Mouse (Mus musculus) left cerebral cortex, adult 2 months (tissue): Measurements from ENCODE around the gene Zfp827. TPM values are rescaled to one million over a fixed set of nuclear protein-coding genes. Genes with fewer than 3 reads are reported as not detected.
A peak's percentile ranks its signal among the peaks of the same experiment; 100 is the strongest.

Experiments
- DNase-seq, 2 experiments: peaks; one replicate each; pipeline ENCODE4 v3.0.0; 2021 to 2022; ENCODE audit warnings: low spot score in 2 of 2, mixed read lengths in 1 of 2; ENCODE audit errors: extremely low spot score in 1 of 2
- H3K27ac ChIP-seq: fragments of 200-600 bp; 2 replicates; pipeline ENCODE4 v1.8.1; 2022
- H3K4me3 ChIP-seq: fragments of 200-600 bp; 2 replicates; pipeline ENCODE4 v1.8.1; 2022
- CTCF ChIP-seq: fragments of 200-600 bp; IDR thresholded peaks from 2 replicates; pipeline ENCODE4 v1.8.1; 2022; ENCODE audit warnings: antibody characterized with exemption, mild to moderate bottlenecking, moderate library complexity
- intact Hi-C: fragments of 180-260 bp; cut with DNase I; formaldehyde crosslinking; loops from one replicate; pipeline ENCODE4 v1.15.1; 2025
- total RNA-seq, 2 experiments: library from RNA; stranded (reverse); gene quantifications; 2 replicates each; pipeline ENCODE4 v1.2.3; 2021

Zfp827 gene
- total RNA-seq, 2 experiments from 2014 or later, result 43.3 to 44.1 TPM

DNA sequence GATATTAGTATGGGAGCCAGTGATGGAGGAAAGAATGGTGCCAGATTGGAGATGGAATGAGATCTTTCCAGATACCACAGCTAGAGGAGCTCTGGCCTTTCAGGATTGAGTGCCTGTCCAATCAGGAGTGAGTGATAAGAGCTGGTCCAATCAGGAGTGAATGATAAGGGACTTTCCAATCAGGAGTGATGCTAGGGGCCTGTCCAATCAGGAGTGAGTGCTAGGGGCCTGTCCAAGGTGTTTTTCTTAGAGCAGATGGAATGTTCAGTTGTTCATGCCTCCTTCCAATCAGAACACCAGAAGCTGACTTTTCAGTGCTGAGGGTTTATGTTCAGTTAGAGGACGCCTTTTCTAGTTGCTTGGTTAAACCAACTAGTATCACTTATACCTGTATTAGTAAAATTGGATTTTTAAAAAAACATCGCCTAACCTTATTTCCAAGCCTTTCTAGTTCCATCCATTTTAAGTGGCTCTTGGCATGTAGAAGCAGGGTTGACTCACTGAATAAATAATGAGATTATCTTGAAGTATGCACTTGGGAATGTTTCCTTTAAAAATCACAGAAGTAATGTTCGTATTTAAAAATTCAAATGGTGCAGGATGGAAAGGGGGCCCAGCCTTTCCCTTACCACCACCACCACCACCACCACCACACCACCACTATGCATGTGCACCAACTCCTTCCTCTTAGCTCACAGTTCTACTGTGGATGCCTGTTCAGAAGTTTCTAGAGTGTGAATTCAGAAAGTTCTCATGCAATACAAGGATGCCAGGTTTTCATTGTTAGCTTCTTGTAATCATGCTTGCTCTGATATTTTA lies 39.8 kb downstream of the Zfp827 start:
- intact Hi-C loops, result no loop called here
- Histone ChIP-seq H3K27ac (no peak overlapping the region), H3K4me3 (no peak overlapping the region)
- no peak for DNase-seq
- no peak for TF ChIP-seq CTCF

DNA sequence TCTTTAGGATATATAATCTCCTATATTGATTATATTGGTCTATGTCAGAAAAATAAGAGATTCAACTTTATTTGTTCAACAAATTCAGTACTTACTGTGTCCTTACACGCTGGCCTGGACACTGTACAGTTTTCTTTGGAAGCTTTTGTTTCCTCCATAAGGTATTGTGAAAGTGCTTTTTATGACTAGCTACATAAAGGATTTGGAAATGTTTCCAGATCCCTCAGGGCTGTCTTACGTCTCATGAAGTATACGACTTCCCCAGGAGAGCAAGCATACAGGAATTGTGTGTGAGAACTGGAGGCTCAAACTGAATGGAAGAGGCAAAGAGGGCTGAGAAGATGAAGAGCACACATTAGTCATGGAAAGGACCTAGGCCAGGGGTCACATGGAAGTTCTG lies 45.1 kb downstream of the Zfp827 start:
- no peak overlapping the region for H3K27ac ChIP-seq
- DNase-seq, result no peak
- intact Hi-C loops, result no loop called here
- H3K4me3 ChIP-seq, result no peak overlapping the region
- TF ChIP-seq CTCF, result no peak

DNA sequence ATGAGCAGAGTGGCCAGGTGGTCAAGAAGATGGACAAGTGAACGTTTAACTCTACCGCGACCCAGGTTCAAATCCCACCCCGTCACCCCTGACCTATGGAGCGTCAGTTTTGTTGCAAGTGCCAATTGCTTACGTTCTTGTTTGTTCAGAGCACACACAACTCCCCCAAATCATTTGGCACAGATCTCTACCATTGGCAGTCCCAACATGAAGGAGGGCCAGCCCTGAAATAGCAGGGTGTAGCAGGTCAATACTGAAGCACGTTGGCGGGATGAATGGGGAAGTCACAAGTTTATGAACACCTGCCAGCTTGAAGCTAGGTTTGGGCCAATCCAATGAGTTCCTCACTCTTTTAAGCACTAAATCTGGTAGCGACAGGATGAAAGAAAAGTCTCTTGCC lies 46.7 kb downstream of the Zfp827 start:
- no peak for TF ChIP-seq CTCF
- Histone ChIP-seq H3K27ac (no peak overlapping the region), H3K4me3 (no peak overlapping the region)
- intact Hi-C loops, result loop anchor here (5.0 kb wide), 1 partner anchor 43 kb away; no protein-coding TSS in a partner anchor
- DNase-seq, result no peak

- no peak for TF ChIP-seq CTCF
- no peak for DNase-seq
- H3K27ac ChIP-seq, result no peak overlapping the region
- H3K4me3 ChIP-seq, result no peak overlapping the region
- intact Hi-C loops, result loop anchor here (5.0 kb wide), 1 partner anchor 45 kb away; no protein-coding TSS in a partner anchor
Measured at GRCm38 (mm10) chr8:79077256-79077655, 49.0 kb downstream of the Zfp827 start.

DNA sequence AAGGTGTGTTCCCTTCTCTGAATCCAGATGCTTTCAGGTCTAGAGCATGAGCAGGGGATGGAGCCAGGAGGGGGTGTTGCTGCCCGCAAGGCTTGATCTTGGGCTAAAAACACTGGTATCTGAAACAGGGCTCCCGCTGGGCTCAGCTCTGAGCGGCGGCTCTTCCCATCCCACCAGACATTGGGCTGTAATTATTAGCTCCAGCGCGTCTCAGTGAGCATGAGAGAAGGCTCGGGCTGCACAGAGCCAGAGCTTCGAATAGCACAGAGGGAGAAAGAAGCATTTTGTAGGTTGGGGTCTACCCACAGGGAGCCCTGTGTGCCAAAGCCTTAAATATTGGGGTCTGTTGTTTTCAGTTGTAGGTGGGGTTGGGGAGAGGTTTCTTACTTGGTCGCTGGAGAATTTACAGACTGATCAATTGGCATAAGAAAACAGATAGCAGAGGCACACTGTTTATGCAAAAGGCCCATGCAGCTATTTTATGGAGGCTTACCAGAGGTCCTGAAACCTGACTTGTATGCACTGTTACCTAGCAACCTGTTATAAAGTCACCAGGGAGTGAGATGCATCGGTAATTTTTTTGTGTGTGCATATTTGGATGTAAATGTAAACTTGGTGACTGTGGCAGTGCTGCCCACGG lies 50.4 kb downstream of the Zfp827 start:
- intact Hi-C loops, result loop anchor here (5.0 kb wide), 1 partner anchor 46 kb away; no protein-coding TSS in a partner anchor
- no peak for TF ChIP-seq CTCF
- Histone ChIP-seq H3K27ac (peak overlapping the region; percentile 66), H3K4me3 (no peak overlapping the region)
- no peak for DNase-seq

- no peak for DNase-seq
- TF ChIP-seq CTCF, result no peak
- intact Hi-C loops, result loop anchor here (5.0 kb wide), 1 partner anchor 47 kb away; no protein-coding TSS in a partner anchor
- Histone ChIP-seq H3K4me3 (no peak overlapping the region), H3K27ac (peak overlapping the region; percentile 66)
Measured at GRCm38 (mm10) chr8:79079196-79079561, 50.9 kb downstream of the Zfp827 start.

DNA sequence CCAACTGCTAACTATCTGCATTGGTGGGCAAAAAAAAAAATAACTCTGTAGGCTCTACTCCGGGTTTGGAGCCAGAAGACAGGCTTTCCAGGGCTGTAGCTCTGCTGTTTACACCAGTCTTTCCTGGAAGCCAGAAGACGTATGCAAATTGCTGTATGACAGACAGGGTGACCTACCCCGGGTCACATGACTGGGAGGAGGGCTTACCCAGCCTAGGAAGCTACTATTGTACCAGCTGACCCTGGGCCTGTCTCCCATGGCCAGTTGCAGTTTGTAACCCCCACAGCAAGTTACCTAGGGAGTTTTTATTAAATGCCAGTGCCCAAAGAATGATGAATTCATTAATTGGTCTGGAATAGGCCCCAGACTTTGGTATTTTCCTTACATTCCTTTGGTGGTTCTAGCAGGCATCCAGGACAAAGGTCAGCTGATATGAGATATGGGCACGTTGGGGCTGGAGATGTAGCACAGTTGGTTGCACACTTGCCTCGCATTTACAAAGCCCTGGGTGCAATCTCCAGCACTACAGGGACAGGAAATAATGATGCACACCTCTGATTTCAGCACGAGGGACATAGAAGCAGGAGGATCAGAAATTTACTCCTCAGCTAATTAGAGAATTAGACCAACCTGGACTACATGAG lies 52.0 kb downstream of the Zfp827 start:
- intact Hi-C loops, result no loop called here
- peak overlapping the region; percentile 71; the same call in 1 of the 2 replicates for H3K27ac ChIP-seq
- TF ChIP-seq CTCF, result no peak

DNA sequence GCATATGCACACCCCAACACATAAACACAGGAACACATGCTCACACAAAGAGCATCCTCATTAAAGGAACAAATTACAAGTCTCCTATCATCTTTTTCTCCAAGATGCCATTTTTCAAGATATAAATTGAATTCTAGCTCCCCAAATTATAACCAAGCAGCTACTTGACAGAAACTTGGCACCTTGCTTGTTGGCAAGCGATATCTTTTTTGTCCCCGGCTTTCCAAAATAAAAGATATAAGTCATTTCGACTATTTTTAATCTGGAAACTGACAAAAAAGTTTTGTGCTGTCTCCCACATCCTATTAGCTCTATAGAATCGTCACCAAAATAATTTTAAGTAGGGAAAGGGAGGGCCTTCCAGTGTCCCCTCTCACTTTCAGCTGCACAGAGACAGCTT lies 53.1 kb downstream of the Zfp827 start:
- DNase-seq, result no peak
- no peak for TF ChIP-seq CTCF
- Histone ChIP-seq H3K27ac (no peak overlapping the region; the same call in 1 of the 2 replicates), H3K4me3 (no peak overlapping the region)
- intact Hi-C loops, result no loop called here

More for the DNA sequence above, 52.0 kb downstream of the Zfp827 start:
- no peak for DNase-seq
- no peak overlapping the region for H3K4me3 ChIP-seq

GRCm38 (mm10) chr8:79081955-79082354 lies 53.7 kb downstream of the Zfp827 start:
- intact Hi-C loops, result no loop called here
- H3K4me3 ChIP-seq, result no peak overlapping the region
- no peak for TF ChIP-seq CTCF
- H3K27ac ChIP-seq, result no peak overlapping the region
- DNase-seq, result no peak

- no peak overlapping the region for H3K4me3 ChIP-seq
- TF ChIP-seq CTCF, result no peak
- DNase-seq, result no peak
- H3K27ac ChIP-seq, result no peak overlapping the region
- intact Hi-C loops, result no loop called here
Measured at GRCm38 (mm10) chr8:79083461-79084358, 55.5 kb downstream of the Zfp827 start.

GRCm38 (mm10) chr8:79084359-79084820 lies 56.2 kb downstream of the Zfp827 start:
- H3K4me3 ChIP-seq, result no peak overlapping the region
- intact Hi-C loops, result no loop called here
- no peak overlapping the region for H3K27ac ChIP-seq
- no peak for DNase-seq
- no peak for TF ChIP-seq CTCF
